Mouse (Mus musculus) embryonic facial prominence, embryonic 14.5 days (tissue): ENCODE measurements at regions not wholly inside any gene's neighbourhood (a gene's known extent, or its start where the extent isn't known, plus 50 kb on each side); places are given as distances from the start of the nearest gene placed in this dataset.

Experiments
- ATAC-seq: fragments of 200-750 bp; cut with Nextera tagmentation; 2 replicates; pipeline ENCODE4 v1.8.0; 2017; ENCODE audit warnings: low read depth, moderate number of reproducible peaks, moderate TSS enrichment
- DNase-seq: peaks from one replicate; pipeline ENCODE4 v3.0.0-alpha.2; 2015; ENCODE audit warnings: low spot score
- H3K27ac ChIP-seq: fragments of 300-500 bp; sonication (generic); replicated peaks from 2 replicates; pipeline ENCODE4 v1.5.1; 2014; ENCODE audit warnings: low read depth, mild to moderate bottlenecking, low read length, moderate library complexity
- H3K27me3 ChIP-seq: fragments of 300-500 bp; sonication (generic); replicated peaks from 2 replicates; pipeline ENCODE4 v1.6.1; 2014; ENCODE audit warnings: low read length; ENCODE audit not compliant: control insufficient read depth, insufficient read depth
- H3K36me3 ChIP-seq: fragments of 300-500 bp; sonication (generic); 2 replicates; pipeline ENCODE4 v1.6.1; 2014; ENCODE audit warnings: low read length, mixed read lengths; ENCODE audit not compliant: control insufficient read depth, insufficient read depth
- H3K4me1 ChIP-seq: fragments of 300-500 bp; sonication (generic); 2 replicates; pipeline ENCODE4 v1.6.1; 2014; ENCODE audit warnings: antibody characterized with exemption, low read length; ENCODE audit not compliant: control insufficient read depth, insufficient read depth
- H3K4me2 ChIP-seq: fragments of 300-500 bp; sonication (generic); 2 replicates; pipeline ENCODE4 v1.6.1; 2014; ENCODE audit warnings: low read depth, mild to moderate bottlenecking, low read length, moderate library complexity, mixed read lengths
- H3K4me3 ChIP-seq: fragments of 300-500 bp; sonication (generic); 2 replicates; pipeline ENCODE4 v1.5.1; 2014; ENCODE audit warnings: low read depth, mild to moderate bottlenecking, low read length
- H3K9ac ChIP-seq: fragments of 300-500 bp; sonication (generic); 2 replicates; pipeline ENCODE4 v1.6.1; 2014; ENCODE audit warnings: low read depth, mild to moderate bottlenecking, low read length, moderate library complexity, mixed read lengths
- H3K9me3 ChIP-seq: fragments of 300-500 bp; sonication (generic); 2 replicates; pipeline ENCODE4 v1.6.1; 2016; ENCODE audit warnings: low read length; ENCODE audit not compliant: control insufficient read depth
- WGBS: fragments of 180-500 bp; shearing (Covaris S2); extraction: QIAGEN DNeasy Blood & Tissue Kit; methylation state at CpG from one replicate; pipeline ENCODE4 v1.1.7; 2014; 5-methylcytosine and 5-hydroxymethylcytosine counted together

DNA sequence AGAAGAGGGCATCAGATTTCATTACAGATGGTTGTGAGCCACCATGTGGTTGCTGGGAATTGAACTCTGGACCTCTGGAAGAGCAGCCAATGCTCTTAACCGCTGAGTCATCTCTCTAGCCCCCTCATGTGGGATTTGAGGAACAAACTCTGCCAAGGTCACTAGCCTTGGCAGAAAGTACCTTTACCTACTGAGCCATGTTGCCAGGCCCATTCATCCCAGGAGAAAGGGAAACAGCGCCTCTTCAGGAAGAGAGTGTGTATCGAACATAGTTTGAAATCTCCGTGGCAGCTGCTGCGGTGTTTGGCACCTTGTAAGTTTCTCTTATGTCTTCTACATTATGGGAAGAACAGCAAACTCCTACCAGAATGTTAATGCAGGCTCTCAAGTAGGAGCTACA, 82.0 kb upstream of the Slc38a2 start:
- Histone ChIP-seq H3K4me1 (no peaks in the 10 kb centered on the region), H3K36me3 (no peaks in the 10 kb centered on the region), H3K4me3 (no peak overlapping the region), H3K4me2 (no peak overlapping the region), H3K9me3 (no peaks in the 10 kb centered on the region), H3K27me3 (no peaks in the 10 kb centered on the region), H3K9ac (no peak overlapping the region), H3K27ac (no peak overlapping the region)
- DNase-seq (no peak), ATAC-seq (no peak)
- 77% methylated on average over 5 of the region's 5 CpGs for WGBS

DNA sequence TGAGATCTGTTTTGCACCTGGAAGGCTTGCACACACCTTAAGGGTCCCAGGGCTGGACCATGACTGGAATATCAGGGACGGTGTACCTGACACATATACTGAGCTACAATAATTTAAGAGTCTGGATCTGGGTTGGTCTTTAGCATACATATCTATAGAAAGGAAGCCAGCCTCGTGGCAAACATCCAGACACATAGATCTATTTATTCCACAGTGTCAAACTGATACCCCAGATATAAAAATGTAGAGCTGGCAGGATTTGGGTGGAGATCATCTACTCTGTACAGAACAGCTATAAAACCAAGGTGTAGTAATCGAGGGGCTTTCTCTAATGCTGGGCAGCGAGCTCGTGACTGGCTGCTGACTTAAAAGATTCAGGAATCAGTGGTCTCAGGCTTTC, 81.1 kb upstream of the Slc38a2 start:
- no peaks in the 10 kb centered on the region for H3K4me1 ChIP-seq
- no peak overlapping the region for H3K4me3 ChIP-seq
- DNase-seq (no peak), ATAC-seq (no peak)
- H3K9ac ChIP-seq: no peak overlapping the region
- no peaks in the 10 kb centered on the region for H3K27me3 ChIP-seq
- no peak overlapping the region for H3K4me2 ChIP-seq
- no peaks in the 10 kb centered on the region for H3K9me3 ChIP-seq
- WGBS: 82% methylated on average over 5 of the region's 5 CpGs
- H3K36me3 ChIP-seq: no peaks in the 10 kb centered on the region
- H3K27ac ChIP-seq: no peak overlapping the region

DNA sequence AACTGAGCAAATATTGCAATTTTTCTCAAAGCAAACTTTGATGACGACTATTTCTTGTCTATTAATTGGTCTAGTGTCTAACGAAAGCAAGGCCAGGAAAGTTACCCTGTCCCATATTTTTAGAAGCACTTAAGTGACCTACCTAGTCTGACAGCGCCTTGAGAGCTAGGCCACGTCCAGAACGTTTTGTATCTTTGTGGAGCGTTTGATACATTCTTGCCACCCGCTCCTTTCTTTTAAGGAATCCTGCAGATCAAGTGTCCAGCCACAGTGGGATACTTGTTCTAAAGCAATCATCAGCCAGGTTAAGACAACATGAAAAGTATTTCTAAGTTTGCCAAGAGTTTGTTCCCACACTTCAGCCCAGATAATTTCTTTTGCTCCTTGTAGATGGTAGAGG, 79.8 kb upstream of the Slc38a2 start:
- no peak overlapping the region for H3K9ac ChIP-seq
- no peak overlapping the region for H3K4me2 ChIP-seq
- no peaks in the 10 kb centered on the region for H3K27me3 ChIP-seq
- DNase-seq (no peak), ATAC-seq (no peak)
- WGBS: 73% methylated on average over 7 of the region's 7 CpGs
- H3K36me3 ChIP-seq: no peaks in the 10 kb centered on the region
- no peaks in the 10 kb centered on the region for H3K4me1 ChIP-seq
- no peak overlapping the region for H3K27ac ChIP-seq
- H3K4me3 ChIP-seq: no peak overlapping the region
- H3K9me3 ChIP-seq: no peaks in the 10 kb centered on the region

DNA sequence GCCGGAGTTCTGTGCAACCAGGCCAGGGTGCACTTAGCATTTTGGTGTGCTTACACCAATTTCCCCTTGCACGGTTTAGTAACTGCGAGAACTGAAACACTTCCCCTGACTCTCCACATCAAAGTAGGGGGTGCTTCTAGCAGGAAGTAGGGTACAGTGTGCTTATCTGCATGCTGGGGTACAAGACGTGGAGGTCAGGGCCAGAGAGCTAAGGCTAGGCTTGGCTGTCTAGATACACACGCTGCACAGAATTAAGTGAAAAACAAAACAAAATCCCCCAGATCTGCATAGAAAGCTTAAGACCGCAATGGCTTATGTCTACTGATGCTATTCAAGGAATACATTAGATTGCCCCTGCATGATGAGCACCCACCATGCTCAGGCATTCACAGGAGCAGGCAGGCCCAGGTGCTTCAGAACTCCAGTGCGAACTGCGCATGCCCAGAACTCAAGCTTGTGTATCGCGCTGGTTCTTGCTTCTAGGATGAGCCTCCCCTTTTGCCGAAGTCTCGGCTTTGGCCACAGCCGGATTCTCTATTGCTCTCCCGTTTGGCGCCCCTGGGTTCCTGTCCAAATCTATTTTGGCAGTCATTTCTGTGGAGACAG, 78.9 kb upstream of the Slc38a2 start:
- DNase-seq: no peak
- H3K4me1 ChIP-seq: 0 out of 2 replicates have a peak, but pooled peaks cover 2% of the 10 kb centered on the region
- no peak overlapping the region for H3K9ac ChIP-seq
- H3K9me3 ChIP-seq: no peaks in the 10 kb centered on the region
- 86% methylated on average over 15 of the region's 15 CpGs for WGBS
- ATAC-seq: no peak
- no peak overlapping the region for H3K27ac ChIP-seq
- no peaks in the 10 kb centered on the region for H3K36me3 ChIP-seq
- H3K4me3 ChIP-seq: no peak overlapping the region
- no peaks in the 10 kb centered on the region for H3K27me3 ChIP-seq
- no peak overlapping the region for H3K4me2 ChIP-seq

DNA sequence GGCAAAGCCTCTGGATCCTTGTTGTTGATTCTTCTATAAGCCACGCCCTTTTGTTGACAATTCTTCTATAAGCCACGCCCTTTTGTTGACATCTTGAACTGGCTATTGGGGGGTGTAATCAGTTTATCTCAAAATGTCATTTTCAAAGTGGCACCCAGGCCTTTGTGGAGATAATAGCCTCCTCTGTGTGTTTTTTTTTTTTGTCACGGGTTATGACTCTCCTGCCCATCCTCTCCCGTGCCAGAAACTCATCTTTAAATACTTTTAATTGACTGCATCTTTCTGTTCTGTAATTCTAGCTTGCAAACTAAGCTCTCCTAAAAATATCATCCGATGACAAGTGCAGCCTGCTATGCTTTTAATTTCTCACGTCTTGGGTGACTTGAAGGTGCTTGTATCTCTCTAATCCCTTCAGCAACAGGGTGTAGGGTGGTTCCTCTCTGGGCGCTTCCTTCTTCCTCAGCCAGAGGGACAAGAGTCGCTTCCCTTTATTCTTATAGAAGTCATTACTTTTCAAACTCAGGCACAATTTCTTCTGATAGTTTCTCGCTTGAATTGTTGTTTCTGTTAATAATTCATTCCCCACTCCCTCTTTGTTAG, 77.0 kb upstream of the Slc38a2 start:
- Histone ChIP-seq H3K4me3 (no peak overlapping the region), H3K27me3 (no peaks in the 10 kb centered on the region), H3K9me3 (no peaks in the 10 kb centered on the region), H3K9ac (no peak overlapping the region), H3K36me3 (no peaks in the 10 kb centered on the region), H3K4me1 (0 out of 2 replicates have a peak, but pooled peaks cover 2% of the 10 kb centered on the region), H3K27ac (no peak overlapping the region), H3K4me2 (no peak overlapping the region)
- ATAC-seq (no peak), DNase-seq (no peak)
- 69% methylated on average over 9 of the region's 9 CpGs for WGBS

DNA sequence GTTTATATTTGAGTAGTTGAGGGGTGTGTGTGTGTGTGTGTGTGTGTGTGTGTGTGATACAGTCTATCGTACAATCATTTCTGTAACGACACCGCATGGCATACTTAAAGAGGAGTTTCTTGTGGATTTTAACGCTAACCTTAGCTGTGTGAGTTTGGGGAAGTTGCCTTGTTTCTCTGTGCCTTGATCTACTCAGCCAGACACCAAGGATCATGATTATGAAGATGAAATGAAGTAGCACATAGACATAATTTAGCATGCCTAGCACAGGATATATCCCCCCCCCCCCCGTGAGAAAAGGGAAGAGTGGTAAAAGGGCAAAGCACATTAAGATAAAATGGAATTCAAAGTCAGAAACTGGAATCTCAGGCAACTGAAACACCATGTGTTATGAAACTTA, 75.6 kb upstream of the Slc38a2 start:
- DNase-seq (no peak), ATAC-seq (no peak)
- Histone ChIP-seq H3K4me1 (peaks cover 4% of the 10 kb centered on the region; the same call in 1 of the 2 replicates), H3K27ac (no peak overlapping the region), H3K4me3 (no peak overlapping the region), H3K4me2 (no peak overlapping the region), H3K9me3 (no peaks in the 10 kb centered on the region), H3K9ac (no peak overlapping the region), H3K36me3 (no peaks in the 10 kb centered on the region), H3K27me3 (no peaks in the 10 kb centered on the region)
- 80% methylated on average over 5 of the region's 5 CpGs for WGBS

DNA sequence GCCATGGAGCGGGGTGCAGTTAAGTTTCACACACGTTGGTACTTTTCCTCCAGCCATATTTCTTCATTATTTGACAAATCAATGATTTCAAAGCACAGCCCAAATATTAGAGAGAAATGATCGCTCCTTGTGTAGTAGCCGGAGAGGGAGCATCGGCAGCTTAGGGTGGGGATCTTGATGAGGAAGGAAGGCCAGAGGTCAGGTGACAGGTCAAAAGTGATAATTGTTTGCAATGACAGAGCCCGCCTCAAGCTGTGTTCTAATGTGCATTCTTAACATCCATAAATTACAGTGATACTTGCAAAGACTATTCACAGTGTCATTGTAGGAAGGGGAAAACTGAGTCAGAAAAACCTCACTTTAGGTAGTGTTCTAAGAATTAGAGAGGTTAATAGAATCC, 75.1 kb upstream of the Slc38a2 start:
- no peaks in the 10 kb centered on the region for H3K9me3 ChIP-seq
- DNase-seq (no peak), ATAC-seq (no peak)
- no peak overlapping the region for H3K27ac ChIP-seq
- peaks cover 5% of the 10 kb centered on the region; the same call in 1 of the 2 replicates for H3K4me1 ChIP-seq
- no peaks in the 10 kb centered on the region for H3K27me3 ChIP-seq
- H3K9ac ChIP-seq: no peak overlapping the region
- no peak overlapping the region for H3K4me3 ChIP-seq
- 46% methylated on average over 6 of the region's 6 CpGs for WGBS
- H3K4me2 ChIP-seq: no peak overlapping the region
- H3K36me3 ChIP-seq: no peaks in the 10 kb centered on the region

DNA sequence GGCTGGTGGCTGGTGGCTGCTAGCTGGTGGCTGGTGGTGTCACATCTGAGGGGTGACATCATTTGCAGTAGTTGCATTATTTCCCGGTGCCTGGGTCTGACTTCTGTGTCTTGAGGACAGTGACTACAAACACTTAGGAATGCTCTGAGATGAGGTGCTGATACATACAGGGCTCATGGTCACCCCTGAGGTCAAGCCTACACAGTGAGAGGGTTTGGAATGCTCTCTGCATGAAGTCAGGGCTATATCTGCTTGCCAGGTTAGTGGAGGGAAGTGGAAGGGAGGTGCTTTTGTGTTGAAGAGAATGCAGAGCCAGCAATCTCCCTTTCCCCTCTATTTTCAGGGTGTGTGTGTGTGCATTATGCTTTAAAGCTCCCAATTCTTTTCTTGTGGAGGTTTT, 74.1 kb upstream of the Slc38a2 start:
- Histone ChIP-seq H3K9me3 (no peaks in the 10 kb centered on the region), H3K4me3 (no peak overlapping the region), H3K27me3 (no peaks in the 10 kb centered on the region), H3K4me2 (no peak overlapping the region), H3K27ac (no peak overlapping the region), H3K36me3 (no peaks in the 10 kb centered on the region), H3K9ac (no peak overlapping the region), H3K4me1 (peaks cover 8% of the 10 kb centered on the region; the same call in 1 of the 2 replicates)
- ATAC-seq (no peak), DNase-seq (no peak)
- WGBS: 53% methylated on average over 1 of the region's 1 CpGs

DNA sequence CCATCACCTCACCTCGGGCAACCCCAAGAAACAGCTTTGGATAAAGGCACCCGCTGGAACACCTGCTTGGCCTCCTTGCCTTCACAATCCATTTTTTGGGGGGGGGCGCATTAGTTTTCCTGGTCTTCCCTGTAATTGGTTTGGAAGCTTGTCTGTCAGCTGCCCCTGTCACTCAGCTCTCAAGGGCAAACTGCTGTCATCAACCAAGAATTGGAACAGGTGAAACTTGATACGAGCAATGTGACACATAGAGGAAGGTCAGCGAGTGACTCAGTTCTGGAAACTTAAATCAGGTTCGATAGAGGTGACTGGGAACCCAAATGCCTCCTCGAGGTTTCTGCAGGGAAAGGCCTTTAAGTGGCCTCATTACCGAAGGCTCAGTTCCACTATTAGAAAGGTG, 73.2 kb upstream of the Slc38a2 start:
- Histone ChIP-seq H3K4me2 (no peak overlapping the region), H3K36me3 (no peaks in the 10 kb centered on the region), H3K9ac (no peak overlapping the region), H3K27me3 (no peaks in the 10 kb centered on the region), H3K9me3 (no peaks in the 10 kb centered on the region), H3K4me3 (no peak overlapping the region), H3K27ac (no peak overlapping the region), H3K4me1 (peaks cover 15% of the 10 kb centered on the region; the same call in 1 of the 2 replicates)
- 52% methylated on average over 8 of the region's 8 CpGs for WGBS
- ATAC-seq: no peak
- DNase-seq: no peak
